Comparison of ENCODE assay signal across 28 mouse cellular contexts in the genomic region with DNA sequence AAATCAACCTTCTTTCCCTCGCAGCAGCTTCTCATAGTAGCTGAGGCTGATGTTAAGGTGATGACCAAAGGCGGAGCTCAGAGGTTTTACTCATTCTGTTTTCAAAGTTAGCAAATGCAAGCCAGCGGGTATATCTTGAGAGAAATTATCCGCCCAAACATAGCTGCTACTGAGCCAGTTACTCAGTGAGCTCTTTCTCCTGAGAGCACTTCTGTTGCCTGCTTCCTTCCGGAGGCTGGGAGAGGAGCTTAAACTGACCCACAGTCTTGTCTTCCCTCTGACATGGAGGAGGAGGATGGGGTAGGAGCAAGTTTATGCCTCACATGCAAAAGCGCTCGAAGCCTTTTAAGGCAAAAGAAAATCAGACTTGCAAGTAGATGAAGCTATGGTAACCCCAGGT.
DNase-seq lines count a peak whose midpoint lies in the region; ATAC-seq and TF ChIP-seq lines count a peak whose summit lies in the region.
"Had no signal": no experiment of that assay in that cellular context is flagged by ENCODE, and none has a peak within 500 bp of the region (broad histone marks: within the 10 kb centered on the region; RNA-seq: fewer than 3 reads in every experiment).

No protein-coding gene starts in this region.

- WGBS in forebrain, embryonic 15.5 days, result 87% methylated on average over 7 of the region's 7 CpGs
- WGBS in forebrain, embryonic 11.5 days, result 91% methylated on average over 7 of the region's 7 CpGs

- H3K9ac ChIP-seq in forebrain, embryonic 15.5 days (replicated peaks), result no peak overlapping the region
- H3K9ac ChIP-seq in forebrain, embryonic 11.5 days (ENCODE audit: low read length), result no peak overlapping the region
- H3K9ac ChIP-seq: heart, embryonic 15.5 days; limb, embryonic 13.5 days; lung, embryonic 15.5 days; midbrain, embryonic 15.5 days had no signal

- peak overlapping the region; percentile 41; the same call in 1 of the 2 replicates for H3K27ac ChIP-seq in forebrain, embryonic 15.5 days (replicated peaks)
- H3K27ac ChIP-seq in forebrain, embryonic 11.5 days (ENCODE audit: low read depth, low read length), result no peak overlapping the region
- H3K27ac ChIP-seq in layer of hippocampus, adult 2 months, result peak overlapping the region; percentile 76
- H3K27ac ChIP-seq: heart, embryonic 10.5 days; heart, embryonic 15.5 days; limb, embryonic 13.5 days; lung, embryonic 15.5 days; midbrain, embryonic 10.5 days; midbrain, embryonic 15.5 days; stomach, postnatal 0 days had no signal

- H3K4me1 ChIP-seq in forebrain, embryonic 15.5 days, result peaks cover 6% of the 10 kb centered on the region; the same call in 1 of the 2 replicates
- H3K4me1 ChIP-seq in forebrain, embryonic 11.5 days (replicated peaks; ENCODE audit: control insufficient read depth, insufficient read depth, low read length), result no peaks in the 10 kb centered on the region
- H3K4me1 ChIP-seq: heart, embryonic 10.5 days; heart, embryonic 15.5 days; limb, embryonic 13.5 days; lung, embryonic 15.5 days; midbrain, embryonic 10.5 days; midbrain, embryonic 15.5 days had no signal

- H3K9me3 ChIP-seq in forebrain, embryonic 15.5 days, result no peaks in the 10 kb centered on the region
- no peaks in the 10 kb centered on the region for H3K9me3 ChIP-seq in forebrain, embryonic 11.5 days (ENCODE audit: control insufficient read depth, low read length)
- H3K9me3 ChIP-seq: heart, embryonic 10.5 days; heart, embryonic 15.5 days; limb, embryonic 13.5 days; lung, embryonic 15.5 days; midbrain, embryonic 10.5 days; midbrain, embryonic 15.5 days had no signal

- no peak for DNase-seq in forebrain, embryonic 11.5 days (ENCODE audit: low spot score)
- peak; percentile 45 for DNase-seq in heart, adult 11 months
- no peak for DNase-seq in heart, postnatal 10 days
- DNase-seq in layer of hippocampus, adult 2 months (ENCODE audit: low spot score in 2 of 2), result no peak
- no peak for DNase-seq in layer of hippocampus, adult 18-20 months (ENCODE audit: low spot score in 2 of 2)
- DNase-seq in right cerebral cortex, adult 18-20 months, result peak; percentile 43
- DNase-seq in right cerebral cortex, postnatal 36 days (ENCODE audit: low spot score in 2 of 2), result no peak
- DNase-seq: adrenal gland, adult 8-10 months; cerebellum, adult 8-10 months; cerebellum, postnatal 25 days; gastrocnemius, postnatal 14 days; heart, postnatal 36 days; kidney, adult 11 months; kidney, postnatal 14 days; thymus, adult 18-20 months; thymus, postnatal 25 days had no signal

- intact Hi-C loops in heart, postnatal 10 days (cut with DNase I), result no loop called here

- no peak overlapping the region for H3K4me3 ChIP-seq in forebrain, embryonic 15.5 days
- no peak overlapping the region for H3K4me3 ChIP-seq in forebrain, embryonic 11.5 days (ENCODE audit: low read depth, low read length)
- H3K4me3 ChIP-seq in layer of hippocampus, adult 2 months, result no peak overlapping the region
- H3K4me3 ChIP-seq: heart, embryonic 10.5 days; heart, embryonic 15.5 days; limb, embryonic 13.5 days; lung, embryonic 15.5 days; midbrain, embryonic 10.5 days; midbrain, embryonic 15.5 days had no signal

- no peaks in the 10 kb centered on the region for H3K36me3 ChIP-seq in forebrain, embryonic 15.5 days
- H3K36me3 ChIP-seq in forebrain, embryonic 11.5 days (ENCODE audit: control insufficient read depth, insufficient read depth, low read length), result no peaks in the 10 kb centered on the region
- H3K36me3 ChIP-seq: heart, embryonic 10.5 days; heart, embryonic 15.5 days; limb, embryonic 13.5 days; lung, embryonic 15.5 days; midbrain, embryonic 10.5 days; midbrain, embryonic 15.5 days had no signal

- H3K4me2 ChIP-seq in forebrain, embryonic 15.5 days (replicated peaks), result no peak overlapping the region
- H3K4me2 ChIP-seq in forebrain, embryonic 11.5 days (ENCODE audit: low read depth, low read length, severe bottlenecking), result no peak overlapping the region
- H3K4me2 ChIP-seq: heart, embryonic 15.5 days; limb, embryonic 13.5 days; liver, embryonic 11.5 days; lung, embryonic 15.5 days; midbrain, embryonic 15.5 days had no signal

- H3K27me3 ChIP-seq in forebrain, embryonic 15.5 days, result no peaks in the 10 kb centered on the region
- H3K27me3 ChIP-seq in forebrain, embryonic 11.5 days (ENCODE audit: control insufficient read depth, insufficient read depth, low read length), result no peaks in the 10 kb centered on the region
- H3K27me3 ChIP-seq: CH12.LX; heart, embryonic 15.5 days; limb, embryonic 13.5 days; lung, embryonic 15.5 days; midbrain, embryonic 15.5 days had no signal

- no peak for TF ChIP-seq CTCF in layer of hippocampus, adult 2 months (conservative IDR thresholded peaks at IDR 0.05)

- ATAC-seq in forebrain, embryonic 15.5 days (replicated peaks), result no peak
- no peak for ATAC-seq in forebrain, embryonic 11.5 days (replicated peaks; ENCODE audit: low FRiP score)
- ATAC-seq: activated CD4-positive, CD25-positive, alpha-beta regulatory T cell, adult 4 months; inflammation-experienced regulatory T-cells, adult 6 months; midbrain, embryonic 15.5 days had no signal

Comparison
In these comparisons a context has a peak if more than half of its experiments do, and no peak if none do; other contexts are left out.
1. DNase-seq: peak in heart, adult 11 months (single experiment) and right cerebral cortex, adult 18-20 months (single experiment); none in forebrain, embryonic 11.5 days (single experiment), heart, postnatal 10 days (0 of 2), layer of hippocampus, adult 2 months (0 of 2), layer of hippocampus, adult 18-20 months (0 of 2) and right cerebral cortex, postnatal 36 days (0 of 2).